Mouse (Mus musculus): ENCODE data around the gene Fam76a. TPM values are rescaled to one million over a fixed set of nuclear protein-coding genes. Genes with fewer than 3 reads are reported as not detected.

Fam76a gene
- total RNA-seq, 2 experiments from 2014 or later: 34.7 to 38.6 TPM

DNA sequence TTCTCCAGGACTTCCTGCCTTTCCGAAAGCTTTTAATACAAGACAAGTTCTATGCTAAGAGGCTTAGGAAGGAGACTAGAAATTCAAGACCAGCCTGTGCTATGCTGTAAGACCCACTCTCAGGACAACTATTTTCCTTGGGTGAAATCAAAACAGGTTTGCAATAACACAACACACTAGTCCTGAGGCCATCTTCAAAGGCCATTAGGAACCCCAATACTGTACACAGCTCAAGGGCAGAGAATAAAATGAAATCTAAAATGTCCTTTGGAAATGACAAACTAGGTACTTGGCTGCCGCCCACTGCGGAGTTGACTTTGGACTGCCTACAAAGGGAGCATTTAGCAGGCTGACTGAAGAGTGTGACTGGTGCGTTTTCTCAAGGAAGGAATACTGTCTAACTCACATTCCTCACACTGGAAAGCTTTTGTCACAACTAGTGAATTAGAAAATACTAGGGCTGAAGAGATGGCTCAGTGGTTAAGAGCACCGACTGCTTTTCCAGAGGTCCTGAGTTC lies 16.5 kb downstream of the Fam76a start:
- intact Hi-C loops (cut with DNase I): no loop called here
- no peak for DNase-seq (ENCODE audit: low spot score in 2 of 2)

DNA sequence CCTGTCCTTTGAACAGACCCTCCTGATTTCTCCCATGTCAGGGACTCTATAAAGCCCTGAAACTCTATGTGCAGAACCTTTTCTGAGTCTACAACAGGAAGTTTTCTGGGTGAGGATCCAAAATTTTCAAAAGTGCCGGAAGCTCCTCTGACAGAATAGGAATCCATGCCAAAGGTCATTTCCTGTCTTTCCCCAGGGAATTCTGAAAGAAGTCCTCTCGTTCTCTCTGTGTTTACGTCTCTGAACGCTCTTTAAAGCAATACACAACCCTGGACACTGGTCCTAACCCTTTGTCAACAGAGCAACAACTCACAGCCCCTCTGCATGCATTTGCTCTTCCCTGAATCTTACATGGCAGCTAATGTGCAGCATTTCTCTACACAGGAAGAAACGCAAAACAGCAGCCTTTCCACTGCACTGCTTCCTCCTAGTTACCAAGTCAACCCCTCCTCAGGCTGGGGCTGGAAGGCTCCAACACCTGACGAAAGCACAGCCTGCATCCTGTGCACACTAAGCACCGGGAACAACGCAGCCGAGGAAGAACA lies 17.5 kb downstream of the Fam76a start:
- intact Hi-C loops (cut with DNase I): no loop called here
- DNase-seq (ENCODE audit: low spot score in 2 of 2): no peak

DNA sequence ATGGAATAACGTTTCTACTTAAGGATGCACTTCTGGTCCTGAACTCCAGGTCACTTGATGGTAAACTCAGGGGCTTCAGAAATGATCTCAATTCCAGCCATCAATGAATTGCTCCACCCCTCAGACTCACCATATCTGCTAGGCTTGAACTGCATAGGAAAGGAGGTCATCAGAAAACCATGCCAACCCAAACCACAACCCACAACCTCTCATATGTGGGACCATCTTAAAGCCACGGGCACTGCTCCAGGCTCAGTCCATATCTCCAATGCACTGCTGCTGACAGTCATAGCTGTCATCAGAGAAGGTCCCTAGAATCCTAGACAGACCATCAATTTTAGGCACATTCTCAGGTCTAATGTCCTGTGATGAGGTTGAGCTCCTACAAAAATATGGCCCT lies 18.3 kb downstream of the Fam76a start:
- intact Hi-C loops (cut with DNase I): no loop called here
- no peak for DNase-seq (ENCODE audit: low spot score in 2 of 2)

DNA sequence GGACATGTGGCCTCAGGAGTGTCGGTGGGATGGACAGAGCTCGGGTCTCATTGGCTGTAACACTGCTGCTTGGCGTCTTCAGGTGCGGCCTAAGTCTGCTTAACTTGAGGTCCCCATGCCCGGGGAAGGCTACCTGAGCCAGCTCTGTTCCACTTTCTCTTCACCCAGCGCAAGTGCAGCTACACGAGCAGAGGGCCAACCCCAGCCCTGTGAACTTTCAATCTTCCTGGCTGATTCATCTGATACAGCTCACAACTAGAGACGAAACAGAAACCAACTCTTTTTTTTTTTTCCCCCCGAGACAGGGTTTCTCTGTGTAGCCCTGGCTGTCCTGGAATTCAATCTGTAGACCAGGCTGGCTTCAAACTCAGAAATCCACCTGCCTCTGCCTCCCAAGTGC lies 24.2 kb downstream of the Fam76a start:
- intact Hi-C loops (cut with DNase I): no loop called here
- no peak for DNase-seq (ENCODE audit: low spot score in 2 of 2)

DNA sequence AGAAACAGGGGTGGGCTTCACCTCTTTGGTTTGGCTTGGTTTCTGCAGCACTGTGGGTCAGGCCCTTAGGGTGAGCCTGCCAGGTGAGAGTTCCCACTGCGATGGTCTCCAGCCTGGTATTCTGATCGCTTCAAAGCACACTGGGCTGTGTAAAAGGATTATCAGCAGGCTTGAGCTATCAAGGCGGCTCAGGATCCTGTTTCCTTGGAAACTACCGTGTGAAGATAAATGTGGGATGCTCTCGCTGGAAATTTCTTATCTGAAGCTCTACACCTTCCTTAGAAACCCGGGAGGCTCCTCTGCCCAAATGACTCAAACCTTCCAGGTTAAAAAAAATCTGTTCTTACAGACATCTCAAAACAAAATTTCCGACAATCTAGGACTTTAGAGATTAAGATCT lies 28.0 kb downstream of the Fam76a start:
- intact Hi-C loops (cut with DNase I): no loop called here
- DNase-seq (ENCODE audit: low spot score in 2 of 2): peak; percentile 25 to 48

DNA sequence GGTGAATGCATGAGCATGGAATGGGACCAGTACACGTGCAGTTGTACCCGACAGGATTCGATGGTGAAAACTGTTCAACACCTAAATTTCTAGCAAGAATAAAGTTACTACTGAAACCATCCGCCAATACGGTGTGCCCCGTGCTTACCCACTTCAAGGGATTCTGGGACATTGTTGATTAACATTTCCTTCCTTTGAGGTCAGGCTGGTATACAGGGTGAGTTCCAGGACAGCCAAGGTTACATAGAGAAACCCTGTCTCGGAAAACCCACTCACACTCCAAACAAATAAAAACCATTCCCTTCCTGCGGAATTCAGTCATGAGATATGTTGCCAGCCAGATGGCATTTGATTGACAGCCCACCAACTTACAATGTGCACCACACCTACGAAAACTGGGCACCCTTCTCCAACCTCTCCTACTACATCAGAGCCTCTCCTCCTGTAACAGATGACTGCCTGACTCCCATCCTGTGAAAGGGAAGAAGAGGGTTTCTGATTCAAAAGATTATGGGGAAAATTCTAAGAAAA lies 37.4 kb downstream of the Fam76a start:
- intact Hi-C loops (cut with DNase I): no loop called here
- no peak for DNase-seq (ENCODE audit: low spot score in 2 of 2)

DNA sequence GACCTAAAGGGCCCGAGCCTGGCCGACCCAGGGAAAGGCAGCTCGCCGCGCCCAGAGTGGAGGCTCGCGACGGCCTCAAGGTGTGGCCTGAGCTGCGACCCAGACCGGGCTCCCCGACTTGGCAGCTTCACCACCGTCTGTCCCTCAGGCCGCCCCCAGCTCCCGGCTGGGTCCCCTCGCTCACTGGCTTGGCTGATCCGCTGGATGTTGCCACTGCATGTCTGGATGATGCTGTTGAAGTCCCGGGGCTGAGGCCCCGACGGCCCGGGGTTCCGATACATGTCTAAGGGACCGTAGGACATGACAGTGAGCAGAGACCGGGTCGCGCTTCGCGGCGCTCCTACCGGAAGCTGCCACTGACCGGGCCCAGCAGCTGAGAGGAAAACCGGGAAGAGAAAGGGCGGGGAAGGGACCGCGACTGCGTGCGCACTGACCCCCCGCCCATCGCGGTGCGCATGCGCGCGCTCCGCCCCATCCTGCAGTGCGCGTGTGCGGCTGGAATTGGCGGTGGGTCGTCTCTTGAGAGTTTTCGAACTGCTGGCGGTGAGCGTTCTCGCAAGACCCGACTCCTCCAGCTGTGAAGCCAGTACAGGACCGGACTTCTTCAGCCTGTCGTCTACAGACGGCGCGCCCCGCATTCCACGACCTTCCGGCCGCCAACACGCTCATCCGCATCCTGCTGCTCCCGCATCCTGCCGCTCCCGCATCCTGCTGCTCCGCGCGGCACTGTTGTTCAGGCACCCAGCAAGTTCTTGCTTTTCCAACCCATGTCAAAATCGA lies 38.1 kb downstream of the Fam76a start, which contains the start of gene Stx12:
Gene Stx12, minus strand, starts transcription at position 446 of the 780 bp plus-strand sequence.
- intact Hi-C loops (cut with DNase I): no loop called here
- DNase-seq (ENCODE audit: low spot score in 2 of 2): peak; percentile 86 to 90

DNA sequence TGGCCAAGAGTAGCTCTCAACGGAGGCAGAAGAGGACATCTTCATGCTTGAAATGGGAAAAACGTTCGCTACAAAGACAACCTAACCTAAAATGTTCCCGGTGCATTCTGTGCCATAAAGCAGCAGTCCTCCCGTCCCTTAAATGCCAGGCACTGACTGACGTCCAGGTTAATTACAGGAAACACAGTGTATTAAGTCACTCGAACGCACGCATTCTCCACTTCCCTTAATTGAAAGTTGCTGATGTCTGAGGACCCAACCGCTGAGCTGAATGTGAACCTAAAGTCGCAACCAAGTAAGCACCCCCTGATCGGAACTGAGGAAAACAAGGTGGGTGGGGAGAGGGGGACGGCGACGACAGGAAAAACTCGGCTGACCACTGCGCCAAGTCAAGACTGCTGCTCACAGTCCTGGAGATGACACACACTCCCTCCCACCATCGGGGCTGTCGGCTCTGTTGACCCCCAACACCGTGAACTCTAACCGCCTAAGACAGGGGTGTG lies 38.7 kb downstream of the Fam76a start:
- no peak for DNase-seq (ENCODE audit: low spot score in 2 of 2)
- intact Hi-C loops (cut with DNase I): no loop called here

DNA sequence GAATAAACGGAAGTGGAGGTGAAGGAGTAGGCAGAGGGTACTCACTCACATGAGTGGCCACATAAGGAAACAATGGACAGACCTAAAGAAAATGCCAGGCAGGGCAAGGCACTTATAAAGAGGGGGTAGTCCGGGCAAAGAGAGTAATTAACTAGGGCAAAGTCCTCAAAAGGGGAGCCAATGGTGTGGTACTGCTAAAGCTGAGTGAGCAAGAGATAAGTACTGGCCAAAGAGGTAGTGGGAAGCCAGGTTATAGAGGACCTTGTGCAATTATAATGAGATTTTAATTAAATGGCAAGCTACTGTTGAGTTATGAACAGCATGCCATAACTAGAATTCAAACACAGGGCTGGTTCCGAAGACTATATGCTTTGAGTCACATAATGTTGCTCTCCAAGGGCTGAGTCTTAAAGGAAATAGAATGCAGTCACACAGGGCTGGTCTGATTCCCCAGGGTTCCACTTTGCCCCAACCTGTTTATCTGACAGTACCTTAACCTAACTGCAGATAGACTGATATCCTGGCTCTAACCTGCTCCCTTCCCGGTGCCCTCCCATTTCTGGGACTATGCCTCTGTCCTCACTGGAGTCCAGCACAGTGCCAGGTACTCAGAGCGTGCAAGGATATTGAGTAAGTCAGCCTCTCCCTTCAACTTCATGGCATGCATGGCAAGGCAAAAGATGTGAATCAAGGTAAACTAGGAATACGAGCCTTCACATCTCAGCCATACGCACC lies 47.8 kb downstream of the Fam76a start:
- DNase-seq (ENCODE audit: low spot score in 2 of 2): no peak
- intact Hi-C loops (cut with DNase I): no loop called here

DNA sequence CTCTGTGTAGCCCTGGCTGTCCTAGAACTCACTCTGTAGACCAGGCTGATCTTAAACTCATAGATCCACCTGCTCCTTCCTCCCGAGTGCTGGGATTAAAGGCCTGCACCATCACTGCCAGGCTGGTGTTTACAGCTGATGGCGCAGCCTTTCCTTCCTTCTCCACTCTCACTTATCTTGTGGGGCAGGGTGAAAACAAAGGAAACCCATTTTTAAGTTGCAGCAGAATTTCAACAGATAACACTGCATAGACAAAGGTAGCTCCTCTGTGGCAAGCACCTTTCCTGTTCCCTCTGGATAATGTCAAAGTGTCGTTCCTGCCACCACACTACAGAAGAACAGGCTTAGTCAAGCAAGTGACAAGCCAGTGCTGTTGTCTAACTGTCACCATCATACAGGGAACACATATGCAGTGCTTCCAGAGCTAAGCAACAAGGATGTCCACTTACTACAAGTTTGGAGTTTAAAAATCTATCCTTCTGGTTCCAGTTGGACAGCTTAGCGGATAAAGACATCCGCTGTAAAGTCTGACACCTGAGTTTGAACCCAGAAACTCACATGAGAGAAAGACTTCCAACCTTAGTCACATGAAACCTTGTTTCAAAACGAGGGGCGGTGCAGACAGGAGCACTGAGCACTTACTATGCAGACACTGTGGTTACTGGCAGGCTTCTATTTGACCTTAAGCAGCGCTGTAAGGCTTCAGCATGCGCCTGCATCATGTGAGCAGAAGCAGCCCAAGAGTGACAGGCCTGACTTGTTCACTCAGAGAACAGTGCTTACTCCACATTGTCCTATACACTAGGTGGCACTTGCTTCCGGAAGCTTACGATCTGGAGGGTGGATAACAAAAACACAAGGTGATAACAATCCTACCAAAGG lies 48.6 kb downstream of the Fam76a start:
- intact Hi-C loops (cut with DNase I): no loop called here
- DNase-seq (ENCODE audit: low spot score in 2 of 2): no peak

DNA sequence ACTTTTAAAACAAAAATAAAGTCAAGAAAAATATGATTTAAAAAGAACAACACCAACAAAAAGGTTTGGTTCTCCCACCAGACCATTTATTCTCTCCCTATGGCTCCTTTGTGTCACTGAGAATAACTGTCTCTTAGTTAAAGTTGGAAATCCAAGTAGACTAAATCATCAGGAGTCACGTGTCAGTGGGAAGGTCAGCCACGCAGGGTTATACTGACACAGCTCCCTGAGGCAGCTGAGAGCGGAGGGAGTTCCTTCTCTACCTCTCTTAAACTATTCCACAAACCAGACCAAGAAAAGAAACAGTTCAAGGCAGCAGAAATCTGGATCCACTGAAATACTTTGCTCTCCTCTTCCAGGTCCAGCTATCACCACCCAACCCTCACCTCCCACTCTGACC lies 51.2 kb downstream of the Fam76a start:
- no peak for DNase-seq (ENCODE audit: low spot score in 2 of 2)
- intact Hi-C loops (cut with DNase I): no loop called here

DNA sequence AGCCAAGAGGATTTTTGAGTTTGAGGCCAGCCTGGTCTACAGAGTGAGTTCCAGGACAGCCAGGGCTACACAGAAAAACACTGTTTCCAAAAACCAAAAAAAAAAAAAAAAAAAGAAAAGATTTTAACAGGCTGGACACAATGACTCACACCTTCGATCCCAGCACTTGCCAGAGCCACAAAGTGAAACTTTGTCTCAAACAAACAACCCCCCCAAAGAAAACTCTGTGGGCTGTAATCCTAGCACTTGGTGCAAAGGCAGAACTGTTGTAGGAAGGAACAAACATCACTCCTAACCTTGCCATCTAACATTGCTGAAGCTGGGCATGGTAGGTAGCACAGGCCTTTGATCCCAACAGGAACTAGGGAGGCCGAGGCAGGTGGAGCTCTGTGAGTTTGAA lies 57.5 kb downstream of the Fam76a start:
- no peak for DNase-seq (ENCODE audit: low spot score in 2 of 2)
- intact Hi-C loops (cut with DNase I): no loop called here

DNA sequence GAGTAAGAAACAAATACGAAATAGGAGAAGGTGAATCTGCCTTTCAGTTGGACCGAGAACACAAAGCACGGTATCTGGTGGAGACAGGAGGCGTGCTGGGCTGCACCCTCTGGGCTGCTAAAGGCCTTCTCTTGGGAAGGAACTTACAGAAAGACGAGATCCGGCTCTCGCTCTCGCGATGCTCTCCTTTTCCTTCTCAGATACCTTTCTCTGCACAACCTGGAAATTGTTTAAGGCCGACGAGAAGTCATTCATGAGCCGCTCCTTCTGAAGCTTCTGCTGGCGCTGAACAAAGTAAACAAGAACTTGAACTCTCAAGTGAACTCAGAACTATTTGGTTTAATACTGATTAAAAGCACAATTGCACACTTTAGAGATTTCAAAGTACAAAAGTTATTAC lies 59.3 kb downstream of the Fam76a start:
- no peak for DNase-seq (ENCODE audit: low spot score in 2 of 2)
- intact Hi-C loops (cut with DNase I): no loop called here

DNA sequence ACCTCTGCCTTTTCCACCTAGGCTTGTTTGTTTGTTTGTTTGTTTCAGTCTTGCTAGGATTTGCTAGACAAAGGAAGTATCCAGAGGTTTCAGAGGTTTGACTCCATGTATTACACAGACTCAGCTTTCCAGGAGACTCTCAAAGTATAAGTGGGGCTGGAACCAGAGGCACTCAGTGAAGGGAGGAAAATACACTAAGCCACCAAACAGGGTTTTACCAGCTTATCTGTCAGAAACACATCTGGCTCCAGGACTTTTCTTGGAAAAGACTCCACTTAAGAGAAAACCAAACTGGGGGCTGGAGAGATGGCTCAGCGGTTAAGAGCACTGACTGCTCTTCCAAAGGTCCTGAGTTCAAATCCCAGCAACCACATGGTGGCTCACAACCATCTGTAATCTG lies 61.5 kb downstream of the Fam76a start:
- intact Hi-C loops (cut with DNase I): no loop called here
- no peak for DNase-seq (ENCODE audit: low spot score in 2 of 2)

Other genes starting within 250 kb of the Fam76a start
- 1 to 10 TPM; 1.9 to 3.8 TPM for gene Xkr8, start 190.0 kb downstream of the Fam76a start, total RNA-seq (2021)
- gene Smpdl3b, start 165.3 kb downstream of the Fam76a start, total RNA-seq (2021): 1 to 10 TPM; 2.2 to 2.9 TPM
- 10 to 100 TPM; 12.1 to 13.3 TPM for gene Rpa2, start 154.2 kb downstream of the Fam76a start, total RNA-seq (2021)
- under 1 TPM; 0.90 to 0.97 TPM for gene Themis2, start 126.2 kb downstream of the Fam76a start, total RNA-seq (2021)
- gene Ppp1r8, start 79.4 kb downstream of the Fam76a start, total RNA-seq (2021): 10 to 100 TPM; 41.8 to 43.1 TPM
- gene Stx12, start 38.0 kb downstream of the Fam76a start, total RNA-seq (2021): 100 to 1,000 TPM in 1 of 2 experiments, 10 to 100 TPM in 1; 96.2 to 104 TPM
- not detected for gene Fgr, start 51.5 kb upstream of the Fam76a start, total RNA-seq (2021)
- gene Ahdc1, start 88.7 kb upstream of the Fam76a start, total RNA-seq (2021): 10 to 100 TPM; 78.4 to 81.6 TPM
- gene Wasf2, start 207.9 kb upstream of the Fam76a start, total RNA-seq (2021): 10 to 100 TPM; 27.3 to 34.8 TPM

Data from left cerebral cortex, postnatal 14 days (tissue).